Mouse (Mus musculus) heart, embryonic 15.5 days (tissue): ENCODE measurements at regions not wholly inside any gene's neighbourhood (a gene's known extent, or its start where the extent isn't known, plus 50 kb on each side); places are given as distances from the start of the nearest gene placed in this dataset.

ENCODE experiments used
- ATAC-seq: fragments of 200-750 bp; cut with Nextera tagmentation; replicated peaks from 2 replicates; pipeline ENCODE4 v1.8.0; 2017; ENCODE audit warnings: low read depth, moderate TSS enrichment; ENCODE audit not compliant: insufficient number of reproducible peaks, insufficient read depth, low FRiP score
- H3K27ac ChIP-seq: fragments of 300-500 bp; sonication (generic); 2 replicates; pipeline ENCODE4 v1.5.1; 2015; ENCODE audit warnings: mild to moderate bottlenecking, inconsistent platforms
- H3K27me3 ChIP-seq: fragments of 300-500 bp; sonication (generic); 2 replicates; pipeline ENCODE4 v1.6.1; 2015; ENCODE audit warnings: inconsistent platforms
- H3K36me3 ChIP-seq: fragments of 300-500 bp; sonication (generic); 2 replicates; pipeline ENCODE4 v1.6.1; 2015; ENCODE audit warnings: mild to moderate bottlenecking, inconsistent platforms
- H3K4me1 ChIP-seq: fragments of 300-500 bp; sonication (generic); replicated peaks from 2 replicates; pipeline ENCODE4 v1.6.1; 2015; ENCODE audit warnings: inconsistent platforms
- H3K4me2 ChIP-seq: fragments of 300-500 bp; sonication (generic); 2 replicates; pipeline ENCODE4 v1.6.1; 2015; ENCODE audit warnings: inconsistent platforms, mild to moderate bottlenecking, moderate library complexity
- H3K4me3 ChIP-seq: fragments of 300-500 bp; sonication (generic); 2 replicates; pipeline ENCODE4 v1.5.1; 2015; ENCODE audit warnings: mild to moderate bottlenecking, inconsistent platforms
- H3K9ac ChIP-seq: fragments of 300-500 bp; sonication (generic); 2 replicates; pipeline ENCODE4 v1.6.1; 2015; ENCODE audit warnings: mild to moderate bottlenecking, inconsistent platforms
- H3K9me3 ChIP-seq: fragments of 300-500 bp; sonication (generic); replicated peaks from 2 replicates; pipeline ENCODE4 v1.6.1; 2016; ENCODE audit warnings: inconsistent platforms
- WGBS: fragments of 180-500 bp; shearing (Covaris S2); methylation state at CpG from one replicate; pipeline ENCODE4 v1.1.7; 2015; ENCODE audit warnings: mixed read lengths; 5-methylcytosine and 5-hydroxymethylcytosine counted together

- Histone ChIP-seq H3K4me2 (no peak overlapping the region), H3K4me1 (peaks cover 12% of the 10 kb centered on the region; the same call in 1 of the 2 replicates), H3K27me3 (no peaks in the 10 kb centered on the region), H3K9me3 (no peaks in the 10 kb centered on the region), H3K9ac (no peak overlapping the region), H3K4me3 (no peak overlapping the region), H3K36me3 (no peaks in the 10 kb centered on the region), H3K27ac (no peak overlapping the region)
- WGBS = 74% methylated on average over 3 of the region's 3 CpGs
- no peak for ATAC-seq
Measured at GRCm38 (mm10) chr14:76845706-76846105, 190.9 kb upstream of the Ccdc122 start.

- H3K27ac ChIP-seq = no peak overlapping the region
- H3K9ac ChIP-seq = no peak overlapping the region
- 86% methylated on average over 1 of the region's 1 CpGs for WGBS
- no peaks in the 10 kb centered on the region for H3K27me3 ChIP-seq
- no peaks in the 10 kb centered on the region for H3K9me3 ChIP-seq
- H3K36me3 ChIP-seq = no peaks in the 10 kb centered on the region
- ATAC-seq = no peak
- H3K4me2 ChIP-seq = no peak overlapping the region
- H3K4me1 ChIP-seq = 0 out of 2 replicates have a peak, but pooled peaks cover 7% of the 10 kb centered on the region
- no peak overlapping the region for H3K4me3 ChIP-seq
Measured at GRCm38 (mm10) chr14:76844717-76845116, 191.9 kb upstream of the Ccdc122 start.

- Histone ChIP-seq H3K36me3 (no peaks in the 10 kb centered on the region), H3K27ac (no peak overlapping the region), H3K9ac (no peak overlapping the region), H3K4me3 (no peak overlapping the region), H3K27me3 (no peaks in the 10 kb centered on the region), H3K4me2 (no peak overlapping the region), H3K4me1 (no peaks in the 10 kb centered on the region), H3K9me3 (no peaks in the 10 kb centered on the region)
- ATAC-seq = no peak
- 85% methylated on average over 5 of the region's 5 CpGs for WGBS
Measured at GRCm38 (mm10) chr14:76837583-76838220, 198.9 kb upstream of the Ccdc122 start.

GRCm38 (mm10) chr14:76836926-76837516 lies 199.6 kb upstream of the Ccdc122 start:
- no peak for ATAC-seq
- 70% methylated on average over 10 of the region's 10 CpGs for WGBS
- Histone ChIP-seq H3K27ac (no peak overlapping the region), H3K4me3 (no peak overlapping the region), H3K36me3 (no peaks in the 10 kb centered on the region), H3K9ac (no peak overlapping the region), H3K4me1 (no peaks in the 10 kb centered on the region), H3K9me3 (no peaks in the 10 kb centered on the region), H3K27me3 (no peaks in the 10 kb centered on the region), H3K4me2 (no peak overlapping the region)

- Histone ChIP-seq H3K36me3 (no peaks in the 10 kb centered on the region), H3K4me3 (no peak overlapping the region), H3K4me1 (no peaks in the 10 kb centered on the region), H3K27ac (no peak overlapping the region), H3K4me2 (no peak overlapping the region), H3K27me3 (no peaks in the 10 kb centered on the region), H3K9ac (no peak overlapping the region), H3K9me3 (no peaks in the 10 kb centered on the region)
- WGBS = 88% methylated on average over 2 of the region's 2 CpGs
- ATAC-seq = no peak
Measured at GRCm38 (mm10) chr14:76836271-76836670, 200.3 kb upstream of the Ccdc122 start.

- Histone ChIP-seq H3K9me3 (no peaks in the 10 kb centered on the region), H3K27ac (no peak overlapping the region), H3K36me3 (no peaks in the 10 kb centered on the region), H3K4me1 (peaks cover 1% of the 10 kb centered on the region; the same call in 1 of the 2 replicates), H3K27me3 (no peaks in the 10 kb centered on the region), H3K4me2 (no peak overlapping the region), H3K9ac (no peak overlapping the region), H3K4me3 (no peak overlapping the region)
- WGBS = 59% methylated on average over 6 of the region's 6 CpGs
- no peak for ATAC-seq
Measured at GRCm38 (mm10) chr14:76834084-76834483, 202.5 kb upstream of the Ccdc122 start.

- no peak overlapping the region for H3K9ac ChIP-seq
Measured at GRCm38 (mm10) chr14:76829161-76829510, 207.4 kb upstream of the Ccdc122 start.

GRCm38 (mm10) chr14:76828453-76829160 lies 208.0 kb upstream of the Ccdc122 start:
- Histone ChIP-seq H3K9me3 (no peaks in the 10 kb centered on the region), H3K36me3 (no peaks in the 10 kb centered on the region), H3K4me2 (no peak overlapping the region), H3K9ac (no peak overlapping the region), H3K4me1 (peaks cover 4% of the 10 kb centered on the region; the same call in 1 of the 2 replicates), H3K27ac (no peak overlapping the region), H3K4me3 (no peak overlapping the region), H3K27me3 (no peaks in the 10 kb centered on the region)
- no peak for ATAC-seq
- WGBS = 47% methylated on average over 10 of the region's 10 CpGs

More at GRCm38 (mm10) chr14:76829161-76829510, 207.4 kb upstream of the Ccdc122 start:
- no peaks in the 10 kb centered on the region for H3K36me3 ChIP-seq
- no peak overlapping the region for H3K4me2 ChIP-seq
- H3K4me3 ChIP-seq = no peak overlapping the region
- ATAC-seq = no peak
- H3K4me1 ChIP-seq = peaks cover 4% of the 10 kb centered on the region; the same call in 1 of the 2 replicates
- WGBS = 92% methylated on average over 1 of the region's 1 CpGs
- no peak overlapping the region for H3K27ac ChIP-seq
- no peaks in the 10 kb centered on the region for H3K27me3 ChIP-seq
- no peaks in the 10 kb centered on the region for H3K9me3 ChIP-seq

GRCm38 (mm10) chr14:76824066-76824465 lies 212.5 kb upstream of the Ccdc122 start:
- WGBS = 88% methylated on average over 3 of the region's 3 CpGs
- H3K4me3 ChIP-seq = no peak overlapping the region
- no peaks in the 10 kb centered on the region for H3K27me3 ChIP-seq
- ATAC-seq = no peak
- H3K27ac ChIP-seq = no peak overlapping the region
- H3K36me3 ChIP-seq = no peaks in the 10 kb centered on the region
- H3K9me3 ChIP-seq = no peaks in the 10 kb centered on the region
- H3K4me2 ChIP-seq = no peak overlapping the region
- H3K4me1 ChIP-seq = peaks cover 24% of the 10 kb centered on the region
- H3K9ac ChIP-seq = no peak overlapping the region

GRCm38 (mm10) chr14:76822766-76823325 lies 213.7 kb upstream of the Ccdc122 start:
- H3K9me3 ChIP-seq = no peaks in the 10 kb centered on the region
- no peak overlapping the region for H3K9ac ChIP-seq
- peaks cover 33% of the 10 kb centered on the region for H3K4me1 ChIP-seq
- no peaks in the 10 kb centered on the region for H3K36me3 ChIP-seq
- no peak for ATAC-seq
- no peak overlapping the region for H3K4me3 ChIP-seq
- WGBS = 89% methylated on average over 9 of the region's 9 CpGs
- no peaks in the 10 kb centered on the region for H3K27me3 ChIP-seq
- H3K27ac ChIP-seq = no peak overlapping the region
- no peak overlapping the region for H3K4me2 ChIP-seq

GRCm38 (mm10) chr14:76821892-76822291 lies 214.7 kb upstream of the Ccdc122 start:
- Histone ChIP-seq H3K4me2 (no peak overlapping the region), H3K27ac (no peak overlapping the region), H3K9ac (no peak overlapping the region)

More at GRCm38 (mm10) chr14:76821892-76822291, 214.7 kb upstream of the Ccdc122 start:
- Histone ChIP-seq H3K9me3 (no peaks in the 10 kb centered on the region), H3K36me3 (no peaks in the 10 kb centered on the region), H3K27me3 (no peaks in the 10 kb centered on the region), H3K4me3 (no peak overlapping the region), H3K4me1 (peaks cover 33% of the 10 kb centered on the region)
- WGBS = 40% methylated on average over 8 of the region's 8 CpGs
- ATAC-seq = no peak
